ENCODE assay signal across 23 mouse cellular contexts in the genomic region with DNA sequence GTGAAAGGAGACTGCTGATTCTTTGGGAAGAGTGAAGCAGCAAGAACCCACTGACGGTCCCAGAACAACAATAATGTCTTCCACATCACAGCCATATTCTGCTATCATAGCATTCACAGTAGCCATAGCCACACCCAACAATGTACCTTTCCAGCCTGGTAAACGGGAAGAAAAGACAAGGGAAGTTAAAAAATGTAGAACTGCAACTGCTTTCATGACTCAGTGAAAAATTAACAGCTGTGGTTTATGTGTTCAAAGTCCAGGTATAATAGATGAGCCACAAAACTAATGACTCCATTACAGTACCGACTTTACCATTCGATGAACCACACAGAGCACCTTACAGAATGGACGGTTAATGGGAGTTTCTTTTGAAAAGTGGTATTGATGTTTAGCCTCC.
"Had no signal": no experiment of that assay in that cellular context is flagged by ENCODE, and none has a peak within 500 bp of the region (broad histone marks: within the 10 kb centered on the region; RNA-seq: fewer than 3 reads in every experiment).

No protein-coding gene starts in this region.

- H3K4me3 ChIP-seq: heart, adult 2 months; heart, embryonic 12.5 days; hindbrain, embryonic 13.5 days; hindbrain, embryonic 15.5 days; kidney, embryonic 15.5 days; layer of hippocampus, adult 2 months; left cerebral cortex, adult 2 months; limb, embryonic 10.5 days; limb, embryonic 12.5 days; liver, embryonic 13.5 days; liver, embryonic 15.5 days had no signal

- H3K36me3 ChIP-seq: heart, embryonic 12.5 days; hindbrain, embryonic 13.5 days; hindbrain, embryonic 15.5 days; limb, embryonic 10.5 days; limb, embryonic 12.5 days had no signal

- ATAC-seq: forebrain, embryonic 16.5 days; hindbrain, postnatal 0 days had no signal

- H3K4me2 ChIP-seq: heart, embryonic 12.5 days; hindbrain, embryonic 13.5 days; hindbrain, embryonic 15.5 days; kidney, embryonic 15.5 days; limb, embryonic 12.5 days; liver, embryonic 11.5 days; liver, embryonic 13.5 days; liver, embryonic 15.5 days had no signal

- H3K27me3 ChIP-seq: heart, embryonic 12.5 days; kidney, embryonic 15.5 days; liver, embryonic 13.5 days; liver, embryonic 15.5 days had no signal

- H3K27ac ChIP-seq: heart, adult 2 months; hindbrain, embryonic 13.5 days; hindbrain, embryonic 15.5 days; hindbrain, postnatal 0 days; kidney, embryonic 15.5 days; kidney, postnatal 0 days; layer of hippocampus, adult 2 months; left cerebral cortex, adult 2 months; limb, embryonic 10.5 days; limb, embryonic 12.5 days; liver, embryonic 13.5 days; liver, embryonic 15.5 days had no signal

- H3K4me1 ChIP-seq: hindbrain, embryonic 13.5 days; hindbrain, embryonic 15.5 days; kidney, embryonic 15.5 days had no signal

- H3K9ac ChIP-seq: heart, embryonic 12.5 days; hindbrain, embryonic 13.5 days; hindbrain, embryonic 15.5 days; kidney, embryonic 15.5 days; limb, embryonic 12.5 days; liver, embryonic 13.5 days; liver, embryonic 15.5 days had no signal

- DNase-seq: gastrocnemius, postnatal 14 days; gastrocnemius, postnatal 36 days; heart, adult 2 months; heart, postnatal 10 days; heart, postnatal 36 days; kidney, adult 8-10 months; kidney, postnatal 25 days; kidney, postnatal 4 days; liver; liver, embryonic 13.5 days had no signal

- H3K9me3 ChIP-seq: heart, embryonic 12.5 days; hindbrain, embryonic 13.5 days; hindbrain, embryonic 15.5 days; kidney, embryonic 15.5 days; limb, embryonic 10.5 days; limb, embryonic 12.5 days; liver, embryonic 13.5 days; liver, embryonic 15.5 days had no signal
